Comparison of ENCODE assay signal across 8 mouse cellular contexts in genomic region chr8:64946820-64947697, GRCm38 (mm10). TPM values are rescaled to one million over a fixed set of nuclear protein-coding genes. Genes with fewer than 3 reads are reported as not detected.
DNase-seq lines count a peak whose midpoint lies in the region; ATAC-seq lines count a peak whose summit lies in the region.

Tmem192 (plus strand) TSS chr8:64947185.

- WGBS in heart, embryonic 13.5 days, result 1% methylated on average over 59 of the region's 73 CpGs
- WGBS in liver, embryonic 13.5 days (ENCODE audit: insufficient replicate concordance), result 1% methylated on average over 62 of the region's 73 CpGs
- under 1% methylated on average over 71 of the region's 73 CpGs for WGBS in stomach, embryonic 16.5 days

- no peaks in the 10 kb centered on the region for H3K36me3 ChIP-seq in heart, embryonic 13.5 days
- no peaks in the 10 kb centered on the region for H3K36me3 ChIP-seq in liver, embryonic 13.5 days
- no peaks in the 10 kb centered on the region for H3K36me3 ChIP-seq in stomach, embryonic 16.5 days (ENCODE audit: control insufficient read depth, insufficient read depth, low read length)

- H3K27ac ChIP-seq in heart, embryonic 13.5 days (replicated peaks), result peak within 1 kb of the TSS; percentile 78
- peak within 1 kb of the TSS; percentile 76 for H3K27ac ChIP-seq in liver, embryonic 13.5 days
- peak within 1 kb of the TSS; percentile 80 for H3K27ac ChIP-seq in stomach, embryonic 16.5 days (ENCODE audit: low read length)

- peaks cover 5% of the 10 kb centered on the region; the same call in 1 of the 2 replicates for H3K4me1 ChIP-seq in heart, embryonic 13.5 days
- peaks cover 5% of the 10 kb centered on the region for H3K4me1 ChIP-seq in liver, embryonic 13.5 days (replicated peaks)
- no peaks in the 10 kb centered on the region for H3K4me1 ChIP-seq in stomach, embryonic 16.5 days (ENCODE audit: control insufficient read depth, insufficient read depth, low read length)

- H3K27me3 ChIP-seq in heart, embryonic 13.5 days (replicated peaks), result peaks cover 20% of the 10 kb centered on the region
- H3K27me3 ChIP-seq in liver, embryonic 13.5 days, result no peaks in the 10 kb centered on the region
- no peaks in the 10 kb centered on the region; the same call in 1 of the 2 replicates for H3K27me3 ChIP-seq in stomach, embryonic 16.5 days (ENCODE audit: control insufficient read depth, insufficient read depth, low read length)

- DNase-seq in CD4-positive helper T cell, adult 2 months (ENCODE audit: low read depth, low spot score), result peak; percentile 96
- DNase-seq in brain, embryonic 18.5 days (ENCODE audit: low read depth, low spot score), result peak; percentile 70
- peak; percentile 98 for DNase-seq in kidney, postnatal 14 days
- peak; percentile 92 for DNase-seq in liver, embryonic 13.5 days
- peak; percentile 90 for DNase-seq in neural tube, embryonic 10.5 days (ENCODE audit: extremely low spot score, low spot score)

- H3K4me2 ChIP-seq in heart, embryonic 13.5 days, result peak within 1 kb of the TSS; percentile 70
- peak within 1 kb of the TSS; percentile 87 for H3K4me2 ChIP-seq in liver, embryonic 13.5 days
- H3K4me2 ChIP-seq in stomach, embryonic 16.5 days (ENCODE audit: low read depth, low read length), result peak within 1 kb of the TSS; percentile 66

- ATAC-seq in erythroid progenitor cell, adult 5-6 weeks (replicated peaks; ENCODE audit: low FRiP score, poor library complexity, severe bottlenecking), result peak; percentile 97
- peak; percentile 93 for ATAC-seq in heart, embryonic 13.5 days (ENCODE audit: extremely low read depth, insufficient number of reproducible peaks, low FRiP score, low TSS enrichment)
- ATAC-seq in liver, embryonic 13.5 days (ENCODE audit: low read depth), result peak; percentile 96
- ATAC-seq in stomach, embryonic 16.5 days (ENCODE audit: insufficient read depth, low FRiP score), result peak; percentile 97

- H3K9ac ChIP-seq in heart, embryonic 13.5 days, result peak within 1 kb of the TSS; percentile 85
- H3K9ac ChIP-seq in liver, embryonic 13.5 days, result peak within 1 kb of the TSS; percentile 76
- H3K9ac ChIP-seq in stomach, embryonic 16.5 days (ENCODE audit: low read length), result peak within 1 kb of the TSS; percentile 83

- H3K9me3 ChIP-seq in heart, embryonic 13.5 days, result no peaks in the 10 kb centered on the region
- no peaks in the 10 kb centered on the region for H3K9me3 ChIP-seq in liver, embryonic 13.5 days (replicated peaks)
- no peaks in the 10 kb centered on the region for H3K9me3 ChIP-seq in stomach, embryonic 16.5 days (replicated peaks; ENCODE audit: control insufficient read depth, low read length)

- peak within 1 kb of the TSS; percentile 75 for H3K4me3 ChIP-seq in heart, embryonic 13.5 days
- peak within 1 kb of the TSS; percentile 76 for H3K4me3 ChIP-seq in liver, embryonic 13.5 days (replicated peaks)
- H3K4me3 ChIP-seq in stomach, embryonic 16.5 days (replicated peaks; ENCODE audit: low read length), result peak within 1 kb of the TSS; percentile 82

RNA-seq across cellular contexts. Expression of gene Tmem192, which starts in this region (rescaled TPM):
- total RNA-seq in erythroid progenitor cell, adult 5-6 weeks (2015; ENCODE audit: low replicate concordance), result 8.8 and 14.4 TPM in 2 replicates
- total RNA-seq in erythroid progenitor cell, adult 5-6 weeks (2017; ENCODE audit: low replicate concordance), result 0.45 and 1.8 TPM in 2 replicates
- 24.0 and 24.2 TPM in 2 replicates for polyA plus RNA-seq in heart, embryonic 13.5 days (2015; fragmentation: Nextera tagmentation; extraction: Ambion mirVana)
- 16.7 and 17.6 TPM in 2 replicates for polyA plus RNA-seq in liver, embryonic 13.5 days (2015; fragmentation: Nextera tagmentation; extraction: Ambion mirVana)
- polyA plus RNA-seq in stomach, embryonic 16.5 days (2015; fragmentation: Nextera tagmentation; extraction: Ambion mirVana), result 28.4 TPM in 2 replicates

Comparison
In these comparisons a context has a peak if more than half of its experiments do, and no peak if none do; other contexts are left out.
1. Peak in every context shown above with its lines: DNase-seq, ATAC-seq, H3K4me3 ChIP-seq and H3K27ac ChIP-seq.